ENCODE assay signal across 8 mouse cellular contexts in the genomic region with DNA sequence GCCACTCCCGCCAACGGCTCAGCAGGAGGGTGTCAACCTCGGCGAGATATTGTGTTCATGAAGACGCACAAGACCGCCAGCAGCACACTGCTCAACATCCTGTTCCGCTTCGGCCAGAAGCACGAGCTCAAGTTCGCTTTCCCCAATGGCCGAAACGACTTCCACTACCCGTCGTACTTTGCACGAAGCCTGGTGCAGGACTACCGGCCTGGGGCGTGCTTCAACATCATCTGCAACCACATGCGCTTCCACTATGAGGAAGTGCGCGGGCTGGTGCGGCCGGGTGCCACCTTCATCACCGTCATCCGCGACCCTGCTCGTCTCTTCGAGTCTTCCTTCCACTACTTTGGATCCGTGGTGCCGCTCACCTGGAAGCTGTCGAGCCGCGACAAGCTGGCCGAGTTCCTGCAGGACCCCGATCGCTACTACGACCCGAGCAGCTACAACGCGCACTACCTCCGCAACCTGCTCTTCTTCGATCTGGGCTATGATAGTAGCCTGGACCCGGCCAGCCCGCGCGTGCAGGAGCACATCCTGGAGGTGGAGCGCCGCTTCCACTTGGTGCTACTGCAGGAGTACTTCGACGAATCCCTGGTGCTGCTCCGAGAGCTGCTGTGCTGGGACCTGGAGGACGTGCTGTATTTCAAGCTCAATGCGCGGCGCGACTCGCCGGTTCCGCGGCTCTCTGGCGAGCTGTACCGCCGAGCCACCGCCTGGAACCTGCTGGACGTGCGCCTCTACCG. TPM values are rescaled to one million over a fixed set of nuclear protein-coding genes. Genes with fewer than 3 reads are reported as not detected.
DNase-seq lines count a peak whose midpoint lies in the region; ATAC-seq and TF ChIP-seq lines count a peak whose summit lies in the region.

No protein-coding gene starts in this region.

- WGBS in lung, postnatal 0 days, result 10% methylated on average over 66 of the region's 66 CpGs
- 24% methylated on average over 66 of the region's 66 CpGs for WGBS in lung, adult 2 months
- WGBS in embryonic facial prominence, embryonic 10.5 days, result 7% methylated on average over 66 of the region's 66 CpGs
- 7% methylated on average over 66 of the region's 66 CpGs for WGBS in midbrain, embryonic 10.5 days

- TF ChIP-seq EP300 in lung, postnatal 0 days (IDR thresholded peaks at IDR 0.05), result no peak

- no peak for TF ChIP-seq POLR2A in lung, adult 2 months (IDR thresholded peaks at IDR 0.05; ENCODE audit: borderline replicate concordance, extremely low read depth, low read depth, low read length)

- H3K9me3 ChIP-seq in lung, postnatal 0 days (ENCODE audit: low read length), result no peaks in the 10 kb centered on the region
- no peaks in the 10 kb centered on the region for H3K9me3 ChIP-seq in embryonic facial prominence, embryonic 10.5 days
- H3K9me3 ChIP-seq in midbrain, embryonic 10.5 days (replicated peaks), result no peaks in the 10 kb centered on the region

- no peak overlapping the region for H3K9ac ChIP-seq in lung, postnatal 0 days (replicated peaks; ENCODE audit: low read depth)

- ATAC-seq in lung, postnatal 0 days, result no peak
- ATAC-seq in inflammation-experienced regulatory T-cells, adult 6 months, result no peak

- no peaks in the 10 kb centered on the region for H3K4me1 ChIP-seq in lung, postnatal 0 days (ENCODE audit: insufficient read depth, low read depth, low read length)
- H3K4me1 ChIP-seq in lung, adult 2 months (ENCODE audit: control insufficient read depth, insufficient read depth, low read length), result no peaks in the 10 kb centered on the region; the same call in 1 of the 2 replicates
- peaks cover 11% of the 10 kb centered on the region for H3K4me1 ChIP-seq in embryonic facial prominence, embryonic 10.5 days
- H3K4me1 ChIP-seq in midbrain, embryonic 10.5 days, result peaks cover 10% of the 10 kb centered on the region

- peaks cover 23% of the 10 kb centered on the region for H3K27me3 ChIP-seq in lung, postnatal 0 days (replicated peaks; ENCODE audit: insufficient read depth, low read length)
- peaks cover 47% of the 10 kb centered on the region for H3K27me3 ChIP-seq in embryonic facial prominence, embryonic 10.5 days (replicated peaks; ENCODE audit: low read depth, poor library complexity, severe bottlenecking)
- H3K27me3 ChIP-seq in midbrain, embryonic 10.5 days (ENCODE audit: low read depth, poor library complexity, severe bottlenecking), result peaks cover 47% of the 10 kb centered on the region

- peak overlapping the region; percentile 32 for H3K4me2 ChIP-seq in lung, postnatal 0 days (replicated peaks; ENCODE audit: low read depth, low read length)

- no peaks in the 10 kb centered on the region for H3K36me3 ChIP-seq in lung, postnatal 0 days (ENCODE audit: insufficient read depth, low read length)
- no peaks in the 10 kb centered on the region for H3K36me3 ChIP-seq in embryonic facial prominence, embryonic 10.5 days (replicated peaks)
- H3K36me3 ChIP-seq in midbrain, embryonic 10.5 days, result no peaks in the 10 kb centered on the region

- peak overlapping the region; percentile 8; the same call in 1 of the 2 replicates for H3K4me3 ChIP-seq in lung, postnatal 0 days (ENCODE audit: low read depth, low read length)
- no peak overlapping the region for H3K4me3 ChIP-seq in lung, adult 2 months (replicated peaks; ENCODE audit: extremely low read depth, low read depth, low read length)
- H3K4me3 ChIP-seq in embryonic facial prominence, embryonic 10.5 days, result peak overlapping the region; percentile 51
- peak overlapping the region; percentile 47 for H3K4me3 ChIP-seq in midbrain, embryonic 10.5 days

- no peak for DNase-seq in lung, postnatal 0 days (ENCODE audit: low spot score)
- DNase-seq in lung, adult 2 months, result no peak
- peak; percentile 50 for DNase-seq in embryonic facial prominence, embryonic 10.5 days (ENCODE audit: low spot score)
- peak; percentile 35 for DNase-seq in induced T-regulatory cell, adult 2 months (ENCODE audit: low read depth)
- no peak for DNase-seq in midbrain, embryonic 10.5 days (ENCODE audit: low spot score)
- DNase-seq in right cerebral cortex, adult 2 months (ENCODE audit: low spot score in 2 of 2), result no peak
- no peak for DNase-seq in layer of hippocampus, adult 9-11 months

- no peak for TF ChIP-seq CTCF in lung, postnatal 0 days (IDR thresholded peaks at IDR 0.05)
- TF ChIP-seq CTCF in lung, adult 2 months (IDR thresholded peaks at IDR 0.05; ENCODE audit: insufficient read depth, low read length), result no peak

- no peak overlapping the region for H3K27ac ChIP-seq in lung, postnatal 0 days (ENCODE audit: low read length)
- H3K27ac ChIP-seq in embryonic facial prominence, embryonic 10.5 days (replicated peaks), result no peak overlapping the region; the same call in 1 of the 2 replicates
- H3K27ac ChIP-seq in midbrain, embryonic 10.5 days (replicated peaks), result no peak overlapping the region

RNA-seq across cellular contexts. Expression of a gene that starts 14.7 kb away (rescaled TPM):
- polyA plus RNA-seq in lung, postnatal 0 days (2015; fragmentation: Nextera tagmentation; extraction: Ambion mirVana), result 20.5 and 21.1 TPM in 2 replicates
- 32.1 and 33.3 TPM in 2 replicates for polyA plus RNA-seq in lung, adult 2 months (2012; rRNA removed)
- 0.55 and 0.58 TPM in 2 replicates for polyA plus RNA-seq in embryonic facial prominence, embryonic 10.5 days (2016; fragmentation: Nextera tagmentation; extraction: Ambion mirVana)
- polyA plus RNA-seq in midbrain, embryonic 10.5 days (2016; fragmentation: Nextera tagmentation; extraction: Ambion mirVana), result 0.16 TPM in 2 replicates
- not detected for polyA plus RNA-seq in inflammation-experienced regulatory T-cells, adult 6 months (2017; shearing (Covaris generic))

RNA-seq across cellular contexts. Expression of a gene that starts 21.6 kb away (rescaled TPM):
- polyA plus RNA-seq in lung, postnatal 0 days (2015; fragmentation: Nextera tagmentation; extraction: Ambion mirVana), result not detected in 2 replicates
- not detected in 2 replicates for polyA plus RNA-seq in lung, adult 2 months (2012; rRNA removed)
- 0.37 and 0.52 TPM in 2 replicates for polyA plus RNA-seq in embryonic facial prominence, embryonic 10.5 days (2016; fragmentation: Nextera tagmentation; extraction: Ambion mirVana)
- polyA plus RNA-seq in midbrain, embryonic 10.5 days (2016; fragmentation: Nextera tagmentation; extraction: Ambion mirVana), result 0.19 and 0.33 TPM in 2 replicates
- under 1 TPM in 1 of 3 experiments, not detected in 2; 0.50 TPM for polyA plus RNA-seq in inflammation-experienced regulatory T-cells, adult 6 months (2017; shearing (Covaris generic))

RNA-seq across cellular contexts. Expression of a gene that starts 33.1 kb away (rescaled TPM):
- 28.0 and 35.9 TPM in 2 replicates for polyA plus RNA-seq in lung, postnatal 0 days (2015; fragmentation: Nextera tagmentation; extraction: Ambion mirVana)
- 41.0 and 56.3 TPM in 2 replicates for polyA plus RNA-seq in lung, adult 2 months (2012; rRNA removed)
- 0.29 TPM in 1 of 2 replicates, not detected in the other for polyA plus RNA-seq in embryonic facial prominence, embryonic 10.5 days (2016; fragmentation: Nextera tagmentation; extraction: Ambion mirVana)
- polyA plus RNA-seq in midbrain, embryonic 10.5 days (2016; fragmentation: Nextera tagmentation; extraction: Ambion mirVana), result not detected in 2 replicates
- polyA plus RNA-seq in inflammation-experienced regulatory T-cells, adult 6 months (2017; shearing (Covaris generic)), result not detected

RNA-seq across cellular contexts. Expression of a gene that starts 34.4 kb away (rescaled TPM):
- polyA plus RNA-seq in lung, postnatal 0 days (2015; fragmentation: Nextera tagmentation; extraction: Ambion mirVana), result 34.2 and 38.3 TPM in 2 replicates
- 25.9 and 33.9 TPM in 2 replicates for polyA plus RNA-seq in lung, adult 2 months (2012; rRNA removed)
- 108 and 119 TPM in 2 replicates for polyA plus RNA-seq in embryonic facial prominence, embryonic 10.5 days (2016; fragmentation: Nextera tagmentation; extraction: Ambion mirVana)
- 96.3 and 103 TPM in 2 replicates for polyA plus RNA-seq in midbrain, embryonic 10.5 days (2016; fragmentation: Nextera tagmentation; extraction: Ambion mirVana)
- polyA plus RNA-seq in inflammation-experienced regulatory T-cells, adult 6 months (2017; shearing (Covaris generic)), result 10 to 100 TPM; 51.8 to 88.6 (median 72.7) TPM

Comparison
In these comparisons a context has a peak if more than half of its experiments do, and no peak if none do; other contexts are left out.
1. DNase-seq: peak in embryonic facial prominence, embryonic 10.5 days (single experiment) and induced T-regulatory cell, adult 2 months (single experiment); none in lung, postnatal 0 days (single experiment), lung, adult 2 months (single experiment), midbrain, embryonic 10.5 days (single experiment), right cerebral cortex, adult 2 months (0 of 2) and layer of hippocampus, adult 9-11 months (single experiment).
2. RNA of a gene that starts 14.7 kb away (polyA plus RNA-seq): 32.1 to 33.3 TPM in lung, adult 2 months and 20.5 to 21.1 TPM in lung, postnatal 0 days; 0.55 to 0.58 TPM in embryonic facial prominence, embryonic 10.5 days, 0.16 TPM in midbrain, embryonic 10.5 days and not detected in inflammation-experienced regulatory T-cells, adult 6 months; every median in the first group is over 10 times any median in the second.
3. RNA of a gene that starts 33.1 kb away (polyA plus RNA-seq): 41.0 to 56.3 TPM in lung, adult 2 months and 28.0 to 35.9 TPM in lung, postnatal 0 days; not detected in midbrain, embryonic 10.5 days, 0.29 TPM in embryonic facial prominence, embryonic 10.5 days and not detected in inflammation-experienced regulatory T-cells, adult 6 months; every median in the first group is over 10 times any median in the second.